Mouse (Mus musculus) heart, embryonic 13.5 days (tissue): ENCODE measurements around the gene Ddx59. TPM values are rescaled to one million over a fixed set of nuclear protein-coding genes. Genes with fewer than 3 reads are reported as not detected.

Experiments
- ATAC-seq: fragments of 200-750 bp; cut with Nextera tagmentation; 2 replicates; pipeline ENCODE4 v1.8.0; 2017; ENCODE audit warnings: moderate TSS enrichment; ENCODE audit not compliant: insufficient number of reproducible peaks, low FRiP score, low TSS enrichment; ENCODE audit errors: extremely low read depth
- H3K27ac ChIP-seq: fragments of 300-500 bp; sonication (generic); replicated peaks from 2 replicates; pipeline ENCODE4 v1.5.1; 2015; ENCODE audit warnings: moderate library complexity, mild to moderate bottlenecking, inconsistent platforms
- H3K27me3 ChIP-seq: fragments of 300-500 bp; sonication (generic); replicated peaks from 2 replicates; pipeline ENCODE4 v1.6.1; 2015; ENCODE audit warnings: mild to moderate bottlenecking, inconsistent platforms
- H3K36me3 ChIP-seq: fragments of 300-500 bp; sonication (generic); 2 replicates; pipeline ENCODE4 v1.6.1; 2015; ENCODE audit warnings: mild to moderate bottlenecking, inconsistent platforms
- H3K4me1 ChIP-seq: fragments of 300-500 bp; sonication (generic); 2 replicates; pipeline ENCODE4 v1.6.1; 2015; ENCODE audit warnings: inconsistent platforms
- H3K4me2 ChIP-seq: fragments of 300-500 bp; sonication (generic); 2 replicates; pipeline ENCODE4 v1.6.1; 2015; ENCODE audit warnings: inconsistent platforms, mild to moderate bottlenecking, moderate library complexity
- H3K4me3 ChIP-seq: fragments of 300-500 bp; sonication (generic); 2 replicates; pipeline ENCODE4 v1.5.1; 2015; ENCODE audit warnings: moderate library complexity, mild to moderate bottlenecking, inconsistent platforms
- H3K9ac ChIP-seq: fragments of 300-500 bp; sonication (generic); 2 replicates; pipeline ENCODE4 v1.6.1; 2015; ENCODE audit warnings: inconsistent platforms, mild to moderate bottlenecking, moderate library complexity
- H3K9me3 ChIP-seq: fragments of 300-500 bp; sonication (generic); 2 replicates; pipeline ENCODE4 v1.6.1; 2016; ENCODE audit warnings: inconsistent platforms
- WGBS: fragments of 180-500 bp; shearing (Covaris S2); methylation state at CpG from one replicate; pipeline ENCODE4 v1.1.7; 2015; ENCODE audit warnings: mixed read lengths; 5-methylcytosine and 5-hydroxymethylcytosine counted together
- polyA plus RNA-seq: library from polyadenylated mRNA; unstranded; fragments of >200 nt; fragmentation: Nextera tagmentation; extraction: Ambion mirVana; gene quantifications from 2 replicates; pipeline ENCODE4 v1.2.1, GENCODE M21; 2015

Gene Ddx59
- polyA plus RNA-seq, 1 experiment from 2014 or later: 13.0 TPM

DNA sequence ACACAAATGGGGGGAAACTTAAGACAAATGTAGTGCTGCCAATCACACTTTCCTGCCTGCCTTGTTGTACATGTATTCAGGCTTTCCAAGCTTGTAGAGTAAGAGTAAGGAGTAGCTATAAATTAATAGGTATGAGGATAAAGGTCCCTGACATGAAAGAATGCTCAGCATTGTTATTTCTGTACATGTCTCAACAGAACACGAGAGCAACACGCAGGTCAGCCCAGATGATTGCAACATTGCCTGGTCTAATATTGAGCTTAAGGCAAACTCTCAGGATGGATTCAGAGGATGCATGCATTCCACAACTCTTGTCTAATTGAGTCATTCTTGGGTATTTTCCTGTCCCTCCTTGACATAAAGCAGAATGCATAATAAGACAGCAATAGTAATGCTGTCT lies 5.4 kb upstream of the Ddx59 start:
- Histone ChIP-seq H3K27me3 (no peaks in the 10 kb centered on the region), H3K4me3 (no peak overlapping the region)
- WGBS: 82% methylated on average over 2 of the region's 2 CpGs

DNA sequence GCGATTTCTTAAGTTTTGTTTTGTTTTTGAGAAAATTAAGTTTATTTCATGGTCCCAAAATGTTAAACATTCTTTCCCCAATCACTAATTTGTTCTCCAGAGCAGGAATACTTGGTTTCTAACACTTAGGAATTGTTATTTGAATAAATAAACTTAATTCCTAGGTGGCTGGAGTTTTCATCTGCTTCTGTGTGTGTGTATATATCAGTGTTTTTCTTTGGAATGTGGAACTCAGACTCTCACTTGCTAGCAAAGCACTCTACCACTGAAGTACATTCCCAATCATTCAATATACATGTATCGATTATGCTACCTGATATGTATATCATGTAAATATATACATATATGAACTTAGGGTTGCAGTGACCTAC lies 670 bp downstream of the Ddx59 start:
- peak overlapping the region; percentile 58; the same call in 1 of the 2 replicates for H3K27ac ChIP-seq
- 44% methylated on average over 2 of the region's 2 CpGs for WGBS
- ATAC-seq: no peak

More for the DNA sequence above, 5.4 kb upstream of the Ddx59 start:
- Histone ChIP-seq H3K9me3 (peaks cover 5% of the 10 kb centered on the region), H3K9ac (no peak overlapping the region), H3K4me2 (no peak overlapping the region), H3K27ac (no peak overlapping the region), H3K4me1 (peaks cover under 1% of the 10 kb centered on the region; the same call in 1 of the 2 replicates), H3K36me3 (no peaks in the 10 kb centered on the region)
- no peak for ATAC-seq

DNA sequence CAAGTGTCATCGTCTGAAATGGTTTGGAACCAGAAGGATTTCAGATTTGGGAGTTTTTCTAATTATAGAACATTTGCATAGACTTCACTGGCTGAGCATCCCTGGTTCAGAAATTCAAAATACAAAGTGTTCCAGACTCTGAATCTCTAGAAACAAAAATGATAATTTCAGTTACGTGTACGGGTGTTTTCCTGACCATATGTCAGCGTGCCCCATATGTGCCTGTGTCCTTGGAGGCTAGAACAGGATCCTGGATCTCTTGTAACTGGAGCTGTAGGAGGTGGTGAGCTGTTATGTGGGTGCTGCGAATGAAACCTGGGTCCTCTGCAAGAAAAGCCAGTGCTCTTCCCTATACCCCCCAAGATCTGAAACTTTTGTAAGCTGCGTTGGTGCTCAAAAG lies 3.3 kb downstream of the Ddx59 start:
- ATAC-seq: no peak
- Histone ChIP-seq H3K9ac (no peak overlapping the region), H3K4me2 (no peak overlapping the region), H3K27me3 (no peaks in the 10 kb centered on the region), H3K36me3 (peaks cover 48% of the 10 kb centered on the region), H3K9me3 (no peaks in the 10 kb centered on the region), H3K27ac (no peak overlapping the region), H3K4me1 (peaks cover 11% of the 10 kb centered on the region), H3K4me3 (no peak overlapping the region)
- 92% methylated on average over 6 of the region's 6 CpGs for WGBS

More for the DNA sequence above, 670 bp downstream of the Ddx59 start:
- H3K4me2 ChIP-seq: peak overlapping the region; percentile 70
- peaks cover 27% of the 10 kb centered on the region for H3K36me3 ChIP-seq
- no peaks in the 10 kb centered on the region for H3K9me3 ChIP-seq
- peak overlapping the region; percentile 88 for H3K9ac ChIP-seq
- H3K4me3 ChIP-seq: peak overlapping the region; percentile 73
- no peaks in the 10 kb centered on the region for H3K27me3 ChIP-seq
- peaks cover 11% of the 10 kb centered on the region for H3K4me1 ChIP-seq

DNA sequence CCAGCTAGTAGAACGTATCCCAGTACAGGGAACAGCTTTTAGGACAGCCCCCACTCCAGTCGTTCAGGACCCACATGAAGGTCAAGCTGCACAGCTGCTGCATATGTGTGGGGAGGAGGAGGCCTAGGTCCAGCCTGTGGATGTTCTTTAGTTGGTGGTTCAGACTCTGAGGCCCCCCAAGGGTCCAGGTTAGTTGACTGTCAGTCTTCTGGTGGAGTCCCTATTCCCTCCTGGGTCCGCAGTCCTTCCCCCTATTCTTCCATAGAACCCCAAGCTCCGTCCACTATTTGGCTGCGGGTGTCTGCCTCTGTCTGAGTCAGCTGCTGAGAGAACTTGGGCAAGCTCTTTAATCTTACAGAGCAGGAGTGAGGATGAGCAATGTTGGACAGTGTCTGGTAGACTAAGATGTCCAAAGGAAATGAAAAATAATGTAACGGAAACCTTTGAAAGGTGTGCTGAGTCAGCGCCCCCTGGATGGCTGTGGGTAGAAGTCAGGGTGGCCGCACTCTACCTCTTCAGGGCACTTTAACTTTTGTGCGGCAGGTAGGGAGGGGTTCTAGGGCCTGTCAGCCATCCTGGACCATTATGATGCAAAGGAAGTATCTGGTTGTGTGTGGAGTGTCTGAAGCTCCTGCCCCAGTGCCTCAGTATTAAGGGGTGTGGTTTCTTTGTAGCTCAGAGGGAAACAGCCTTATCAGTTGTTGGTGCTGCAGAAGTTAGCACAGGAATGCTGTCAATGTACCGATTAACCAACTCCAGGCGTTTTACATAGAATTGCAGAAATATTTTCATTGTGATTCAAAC lies 12.3 kb downstream of the Ddx59 start:
- Histone ChIP-seq H3K4me2 (no peak overlapping the region), H3K27me3 (no peaks in the 10 kb centered on the region), H3K4me3 (no peak overlapping the region), H3K9ac (no peak overlapping the region), H3K36me3 (peaks cover 24% of the 10 kb centered on the region), H3K4me1 (peaks cover 14% of the 10 kb centered on the region), H3K9me3 (no peaks in the 10 kb centered on the region), H3K27ac (no peak overlapping the region)
- WGBS: 58% methylated on average over 11 of the region's 11 CpGs
- ATAC-seq: no peak

DNA sequence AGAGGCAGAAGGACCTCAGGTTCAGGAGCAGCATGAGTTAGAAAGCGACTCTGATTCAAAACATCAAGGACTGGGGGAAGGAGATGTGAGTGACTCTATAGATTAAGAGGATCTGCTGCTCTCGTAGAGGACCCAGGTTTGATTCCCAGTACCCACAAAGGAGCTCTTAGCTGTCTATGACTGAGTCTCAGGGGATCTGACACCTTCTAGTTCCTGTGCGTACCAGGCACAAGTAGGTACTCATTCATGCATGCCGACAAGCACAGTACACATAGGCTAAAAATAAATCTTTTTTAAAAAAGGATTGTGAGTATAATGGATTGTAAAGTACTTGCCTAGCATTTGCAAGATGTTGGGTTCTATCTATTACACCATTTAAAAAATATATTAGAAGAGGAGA lies 13.9 kb downstream of the Ddx59 start:
- H3K4me2 ChIP-seq: no peak overlapping the region
- no peak overlapping the region for H3K4me3 ChIP-seq
- H3K9me3 ChIP-seq: no peaks in the 10 kb centered on the region
- no peak for ATAC-seq
- H3K27ac ChIP-seq: no peak overlapping the region
- no peaks in the 10 kb centered on the region for H3K27me3 ChIP-seq
- 80% methylated on average over 4 of the region's 4 CpGs for WGBS
- H3K36me3 ChIP-seq: peaks cover 29% of the 10 kb centered on the region
- H3K9ac ChIP-seq: no peak overlapping the region
- H3K4me1 ChIP-seq: peaks cover 14% of the 10 kb centered on the region

DNA sequence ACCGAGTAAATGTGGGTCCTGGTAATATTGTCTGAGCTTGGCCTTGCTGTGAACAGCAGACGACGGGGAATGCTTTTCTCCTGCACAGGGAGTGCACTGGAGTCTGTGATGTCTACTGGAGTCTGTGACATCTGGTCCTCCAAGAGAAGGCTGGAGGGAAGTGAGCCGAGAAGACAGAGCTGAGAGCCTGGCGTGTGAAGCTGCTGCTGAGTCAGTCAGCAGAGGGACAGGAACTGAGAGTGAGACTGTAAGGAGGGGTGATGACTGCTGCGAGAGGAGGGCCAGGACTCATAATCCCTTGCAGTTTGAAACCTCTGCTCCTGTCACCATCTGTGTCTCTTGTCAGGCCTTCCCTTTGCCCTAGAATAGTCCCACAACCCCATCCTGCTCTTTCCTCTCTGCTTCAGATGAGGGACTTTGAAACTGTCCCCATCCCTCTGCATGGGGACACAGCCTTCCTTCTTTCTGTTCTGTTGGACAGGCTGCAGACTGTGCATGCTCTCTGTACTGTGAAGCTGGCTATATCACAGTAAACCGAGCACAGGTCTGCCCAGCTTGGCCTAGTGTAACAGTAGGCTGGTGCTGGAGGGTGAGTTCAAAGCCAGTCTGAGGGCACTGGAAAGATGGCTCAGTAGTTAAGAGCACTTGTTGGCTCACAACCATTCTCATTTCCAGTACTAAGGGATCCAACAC lies 15.2 kb downstream of the Ddx59 start:
- H3K27ac ChIP-seq: no peak overlapping the region
- H3K4me3 ChIP-seq: no peak overlapping the region
- H3K27me3 ChIP-seq: no peaks in the 10 kb centered on the region
- peaks cover 33% of the 10 kb centered on the region for H3K36me3 ChIP-seq
- no peak overlapping the region for H3K4me2 ChIP-seq
- no peak for ATAC-seq
- peaks cover 14% of the 10 kb centered on the region for H3K4me1 ChIP-seq
- no peak overlapping the region for H3K9ac ChIP-seq
- WGBS: 56% methylated on average over 7 of the region's 7 CpGs
- H3K9me3 ChIP-seq: no peaks in the 10 kb centered on the region

DNA sequence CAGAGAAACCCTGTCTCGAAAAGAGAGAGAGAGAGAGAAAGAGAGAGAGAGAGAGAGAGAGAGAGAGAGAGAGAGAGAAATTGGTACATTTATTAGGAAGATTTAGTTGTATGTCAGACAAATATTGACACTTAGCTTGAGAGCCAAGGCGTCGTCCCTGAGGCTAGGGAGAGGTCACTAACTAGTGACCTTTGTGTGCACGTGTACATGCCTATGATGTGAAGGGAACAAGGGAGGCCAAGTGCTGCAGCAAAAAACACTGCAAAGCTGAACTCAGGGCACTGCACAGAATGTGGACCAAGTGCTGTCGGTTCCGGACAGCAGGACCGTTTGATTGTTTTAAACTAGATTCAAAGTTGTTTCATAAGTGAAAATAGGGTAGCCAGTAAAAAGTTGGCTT lies 25.7 kb downstream of the Ddx59 start:
- ATAC-seq: no peak

DNA sequence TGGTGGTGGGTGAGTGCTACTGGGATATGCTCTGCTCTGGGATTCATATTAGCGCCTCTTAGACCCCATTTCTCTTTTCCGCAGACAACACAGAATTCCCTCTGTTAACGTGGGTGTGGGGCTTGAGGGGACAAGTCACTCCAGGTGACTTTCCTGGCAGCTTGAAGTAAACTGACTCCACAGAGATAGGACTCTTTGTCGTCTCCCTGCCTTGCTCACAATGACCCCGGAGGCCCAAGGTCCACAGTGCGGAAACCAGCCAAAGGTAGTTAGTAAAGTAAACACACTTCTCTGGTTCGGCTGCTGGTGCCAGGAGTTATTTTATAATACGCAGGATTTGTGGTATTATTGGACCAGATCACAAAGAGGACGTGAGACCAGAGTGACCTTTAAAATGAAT lies 27.7 kb downstream of the Ddx59 start:
- no peak overlapping the region for H3K4me3 ChIP-seq
- peaks cover 7% of the 10 kb centered on the region; the same call in 1 of the 2 replicates for H3K4me1 ChIP-seq
- no peaks in the 10 kb centered on the region for H3K9me3 ChIP-seq
- H3K27ac ChIP-seq: no peak overlapping the region
- no peak overlapping the region for H3K4me2 ChIP-seq
- WGBS: 74% methylated on average over 9 of the region's 9 CpGs
- ATAC-seq: no peak
- H3K27me3 ChIP-seq: no peaks in the 10 kb centered on the region
- H3K36me3 ChIP-seq: peaks cover 13% of the 10 kb centered on the region
- no peak overlapping the region for H3K9ac ChIP-seq

More for the DNA sequence above, 25.7 kb downstream of the Ddx59 start:
- WGBS: 82% methylated on average over 7 of the region's 7 CpGs
- Histone ChIP-seq H3K4me1 (peaks cover 7% of the 10 kb centered on the region; the same call in 1 of the 2 replicates), H3K4me3 (no peak overlapping the region), H3K9ac (no peak overlapping the region), H3K4me2 (no peak overlapping the region), H3K27ac (no peak overlapping the region), H3K36me3 (peaks cover 29% of the 10 kb centered on the region), H3K9me3 (no peaks in the 10 kb centered on the region), H3K27me3 (no peaks in the 10 kb centered on the region)

DNA sequence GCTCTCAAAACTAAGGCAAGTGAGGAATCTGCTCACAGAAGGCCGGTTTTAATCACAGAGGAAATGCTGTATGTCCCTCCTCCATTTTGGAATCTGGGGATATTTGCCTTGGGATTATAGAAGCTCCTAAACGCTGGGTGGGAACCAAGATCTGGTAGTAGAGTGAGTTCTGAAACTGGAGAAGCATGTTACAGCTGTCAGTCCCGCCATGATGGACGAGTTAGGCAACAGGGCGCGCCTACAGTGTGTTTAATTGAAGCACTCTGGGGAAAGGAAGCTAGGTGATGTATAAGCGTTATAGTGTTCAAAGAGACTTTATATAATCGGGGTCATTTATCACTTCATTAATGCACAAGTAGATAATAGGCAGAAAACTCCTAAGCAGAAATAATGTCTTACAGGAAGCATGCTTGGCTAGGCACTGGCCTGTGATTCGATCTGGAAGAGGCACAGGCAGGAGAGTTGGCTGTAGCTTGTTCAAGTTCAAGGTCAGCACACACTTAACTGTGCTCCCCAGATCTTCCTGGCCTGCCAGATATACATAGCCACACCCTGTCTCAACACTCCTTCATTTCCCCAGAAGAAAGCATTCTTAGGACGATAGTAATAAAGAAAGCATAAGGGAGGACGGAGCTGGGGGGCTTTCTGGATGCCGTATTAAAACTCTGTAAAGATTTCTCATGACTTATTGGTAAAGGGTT lies 29.6 kb downstream of the Ddx59 start:
- no peaks in the 10 kb centered on the region for H3K27me3 ChIP-seq
- no peak overlapping the region for H3K4me2 ChIP-seq
- no peak overlapping the region for H3K9ac ChIP-seq
- H3K4me3 ChIP-seq: no peak overlapping the region
- 78% methylated on average over 12 of the region's 12 CpGs for WGBS
- peaks cover 7% of the 10 kb centered on the region; the same call in 1 of the 2 replicates for H3K4me1 ChIP-seq
- H3K27ac ChIP-seq: no peak overlapping the region
- no peaks in the 10 kb centered on the region for H3K9me3 ChIP-seq
- peaks cover 5% of the 10 kb centered on the region for H3K36me3 ChIP-seq
- ATAC-seq: no peak

DNA sequence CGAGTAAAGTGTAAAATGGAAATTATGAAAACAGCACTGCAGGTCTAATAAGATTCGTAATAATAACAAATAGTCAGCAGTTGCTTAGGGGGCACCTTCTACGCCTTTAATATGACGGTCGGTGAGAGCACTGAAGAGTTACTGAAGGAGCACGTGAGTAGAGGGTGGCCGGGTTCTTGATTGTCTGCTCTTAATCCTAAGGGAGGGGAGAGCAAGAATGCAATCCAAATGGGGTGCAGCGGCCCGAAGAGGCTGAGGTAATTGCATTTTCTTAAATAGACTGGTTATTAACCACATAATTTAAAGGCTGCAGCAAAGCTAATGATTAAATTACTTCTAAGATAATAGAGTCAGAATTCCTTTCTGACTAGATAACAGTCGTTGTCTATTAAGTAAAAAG lies 31.9 kb downstream of the Ddx59 start:
- Histone ChIP-seq H3K9ac (no peak overlapping the region), H3K4me3 (no peak overlapping the region), H3K27me3 (no peaks in the 10 kb centered on the region), H3K36me3 (no peaks in the 10 kb centered on the region), H3K27ac (no peak overlapping the region), H3K4me2 (no peak overlapping the region), H3K9me3 (no peaks in the 10 kb centered on the region), H3K4me1 (peaks cover 7% of the 10 kb centered on the region; the same call in 1 of the 2 replicates)
- 82% methylated on average over 10 of the region's 10 CpGs for WGBS
- no peak for ATAC-seq

DNA sequence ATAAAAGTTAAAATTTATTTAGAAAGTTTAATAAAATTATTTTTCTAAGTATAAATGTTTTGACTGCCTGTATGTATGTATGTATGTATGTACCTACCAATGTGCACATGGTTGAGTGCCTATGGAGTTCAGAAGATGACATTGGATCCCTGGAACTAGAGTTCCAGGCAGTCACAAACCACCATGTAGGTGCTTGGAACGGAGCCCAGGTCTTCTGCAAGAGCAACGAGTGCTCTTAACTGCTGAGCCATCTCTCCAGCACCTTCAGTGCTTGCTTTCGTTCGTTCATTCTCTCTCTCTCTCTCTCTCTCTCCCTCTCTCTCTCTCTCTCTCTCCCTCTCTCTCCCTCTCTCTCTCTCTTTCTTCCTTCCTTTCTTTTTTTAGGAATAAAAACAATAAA lies 32.3 kb downstream of the Ddx59 start:
- H3K27ac ChIP-seq: no peak overlapping the region
- WGBS: 69% methylated on average over 4 of the region's 4 CpGs
- no peaks in the 10 kb centered on the region for H3K36me3 ChIP-seq
- no peaks in the 10 kb centered on the region for H3K9me3 ChIP-seq
- no peaks in the 10 kb centered on the region for H3K27me3 ChIP-seq
- H3K4me2 ChIP-seq: no peak overlapping the region
- H3K4me3 ChIP-seq: no peak overlapping the region
- no peak overlapping the region for H3K9ac ChIP-seq
- H3K4me1 ChIP-seq: peaks cover 7% of the 10 kb centered on the region; the same call in 1 of the 2 replicates
- ATAC-seq: no peak
